Mouse (Mus musculus): Measurements from ENCODE around the gene Cbln3.
A peak's percentile ranks its signal among the peaks of the same experiment; 100 is the strongest.

The Cbln3 gene

DNA sequence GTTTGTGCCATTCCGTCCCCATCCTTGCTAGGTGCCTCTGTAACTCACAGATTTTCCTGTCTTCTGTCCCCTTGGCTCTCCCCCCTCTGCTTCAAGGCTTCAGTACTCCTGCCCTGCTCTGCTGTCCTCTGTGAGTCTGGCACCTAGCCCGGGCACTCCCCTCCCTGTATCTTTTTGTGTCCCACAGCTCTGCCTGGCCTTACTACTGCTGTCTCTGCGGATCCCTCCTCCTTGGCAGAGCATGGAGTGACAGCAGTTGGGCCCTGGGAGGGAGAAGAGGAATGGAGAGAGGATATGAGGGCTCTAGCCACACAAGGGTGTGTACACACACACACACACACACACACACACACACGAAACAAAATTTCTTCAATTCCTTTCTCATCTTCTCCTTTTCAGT lies at the start of gene Cbln3:
TSS of gene Cbln3 (minus strand) at position 227 of the 400 bp plus-strand sequence.
- DNase-seq, result peak; percentile 98 to 99

- DNase-seq, result peak; percentile 26 to 54
Observed at GRCm38 (mm10) chr14:55933586-55933985, 49.4 kb upstream of the Cbln3 start.

GRCm38 (mm10) chr14:55929263-55929997 lies 45.2 kb upstream of the Cbln3 start:
- DNase-seq, result no peak

DNA sequence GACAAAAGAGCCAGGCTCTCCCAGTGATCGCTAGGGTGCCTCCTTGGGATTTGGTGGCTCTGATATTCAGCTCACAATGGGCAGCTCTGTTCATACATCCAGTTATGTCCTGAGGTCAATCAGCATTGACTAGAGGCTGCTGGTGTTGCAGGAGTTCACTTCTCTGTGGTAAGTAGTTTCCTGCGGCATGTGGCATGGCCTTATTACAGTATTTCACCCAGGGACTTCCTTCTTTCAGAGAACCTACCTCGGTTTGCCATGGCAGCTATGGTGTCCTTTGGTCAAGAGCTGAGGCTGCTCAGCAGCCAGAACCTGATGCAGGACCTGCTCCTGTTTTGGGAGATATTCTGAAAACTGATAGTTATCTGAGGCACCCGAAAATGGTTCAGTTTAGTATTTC lies 42.7 kb upstream of the Cbln3 start:
- no peak for DNase-seq

GRCm38 (mm10) chr14:55922475-55923232 lies 38.5 kb upstream of the Cbln3 start:
- DNase-seq, result no peak

DNA sequence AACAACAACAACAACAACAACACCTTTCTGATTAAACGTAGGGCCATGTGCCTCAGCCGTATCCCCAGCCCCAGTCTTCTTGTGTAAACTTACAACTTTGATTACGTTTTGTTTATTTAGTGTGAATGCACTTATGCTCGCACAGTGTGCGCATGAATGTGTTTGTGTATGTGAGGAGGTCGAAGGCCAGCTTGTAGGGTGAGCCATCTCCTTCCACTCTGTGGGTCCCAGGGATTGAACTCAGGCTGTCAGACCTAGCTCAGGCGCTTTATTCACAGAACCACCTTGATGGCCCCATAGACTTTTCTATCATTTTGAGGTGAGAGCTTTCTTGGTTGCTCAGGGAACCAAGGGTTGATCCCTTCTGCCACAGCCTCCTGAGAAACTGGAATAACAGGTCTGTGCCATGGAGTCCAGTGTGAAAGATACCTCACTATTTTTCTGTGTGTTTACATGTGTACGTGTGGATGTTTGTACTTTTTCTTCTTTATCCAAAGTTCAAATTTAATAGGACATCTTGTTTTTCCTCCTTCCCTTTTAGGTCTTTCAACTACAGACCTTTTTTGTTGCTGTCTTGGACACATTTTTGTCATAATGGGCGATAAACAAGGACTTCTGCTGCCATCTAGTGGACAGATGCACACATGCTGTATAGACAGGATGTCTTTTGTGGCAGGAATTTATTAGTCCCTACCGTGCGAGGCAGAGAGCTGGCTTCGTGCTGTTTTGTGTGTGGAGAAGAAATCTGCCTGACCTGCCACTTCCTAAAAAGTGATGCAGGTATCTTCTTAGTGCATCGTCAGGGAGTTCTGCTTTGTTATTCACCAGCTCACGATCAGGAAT lies 34.3 kb upstream of the Cbln3 start:
- DNase-seq, result peak; percentile 88 to 91

DNA sequence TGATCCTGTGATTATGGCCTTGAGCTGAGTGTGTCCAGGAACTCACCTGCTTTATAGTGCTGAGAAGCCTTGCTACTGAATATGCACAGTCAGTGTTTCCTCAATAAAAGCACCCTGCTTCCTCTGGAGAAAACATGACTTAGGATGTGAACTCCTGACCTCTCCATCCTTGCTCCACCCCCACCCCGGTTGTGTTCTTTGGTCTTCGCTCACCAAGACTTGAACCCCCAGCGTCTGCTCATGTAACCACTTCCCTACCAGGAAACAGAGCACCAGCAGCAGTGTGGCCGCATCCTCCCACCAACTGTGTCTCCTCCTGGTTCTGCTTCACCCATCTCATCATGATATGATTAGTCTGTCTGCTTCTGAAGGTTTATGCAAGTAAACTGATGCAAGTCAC lies 29.2 kb upstream of the Cbln3 start:
- no peak for DNase-seq

- DNase-seq, result no peak
Observed at GRCm38 (mm10) chr14:55905518-55905917, 21.3 kb upstream of the Cbln3 start.

DNA sequence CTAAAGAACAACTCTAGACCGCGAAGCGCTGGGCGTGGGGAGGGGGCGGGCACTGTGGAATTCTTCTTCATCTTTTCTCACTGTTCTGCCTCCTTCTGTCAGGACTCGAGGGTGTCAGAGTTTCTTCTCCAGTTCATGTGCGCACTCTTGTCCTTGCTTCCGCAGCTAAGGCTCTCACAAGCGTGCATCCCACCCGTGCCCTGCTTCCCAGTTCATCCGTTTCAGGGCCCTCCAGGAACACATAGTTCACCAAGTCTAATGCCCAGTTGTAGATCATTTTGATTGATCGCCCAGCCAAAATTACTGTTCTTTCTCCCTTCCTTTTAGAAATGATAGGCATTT lies 16.2 kb upstream of the Cbln3 start:
- DNase-seq, result no peak

DNA sequence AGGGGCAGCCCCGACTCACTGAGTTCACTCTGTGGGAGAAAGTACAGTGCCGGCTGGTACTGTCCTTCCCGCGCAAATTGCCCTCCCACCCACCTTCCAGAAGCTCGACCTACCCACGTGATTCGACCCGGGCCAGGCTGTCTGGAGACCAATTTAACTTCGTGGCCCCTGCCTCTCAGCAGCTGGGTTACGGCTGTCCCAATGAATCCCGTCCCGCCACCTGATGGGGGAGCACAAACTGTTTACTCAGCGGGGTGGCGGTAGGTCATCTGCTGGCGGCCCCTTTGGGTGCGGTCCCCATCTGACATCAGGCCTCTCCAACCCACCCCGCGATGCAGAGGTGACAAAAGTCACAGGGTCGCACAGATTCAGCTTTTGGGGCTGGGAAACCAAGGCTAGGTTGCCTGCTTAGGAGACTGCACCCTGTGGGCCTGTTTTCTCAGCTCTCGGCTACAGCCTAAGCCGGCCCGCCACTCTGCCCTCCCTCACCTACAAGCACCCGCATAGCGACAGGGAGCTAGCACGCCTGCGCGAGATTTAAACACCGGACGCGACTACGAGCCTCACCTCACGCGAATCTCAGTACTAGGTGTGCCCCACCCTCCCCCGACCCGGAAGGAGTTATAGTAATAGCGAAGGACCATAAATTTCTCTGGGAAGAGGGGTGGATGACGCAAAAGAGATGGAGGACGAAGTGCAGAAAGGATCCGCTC lies 15.7 kb upstream of the Cbln3 start, which contains the start of gene Sdr39u1:
TSS of gene Sdr39u1 (minus strand) at position 593 of the 713 bp plus-strand sequence.
- DNase-seq, result peak; percentile 93 to 95

GRCm38 (mm10) chr14:55898947-55899346 lies 14.8 kb upstream of the Cbln3 start:
- peak in 1 of 2 experiments; percentile 44 for DNase-seq

DNA sequence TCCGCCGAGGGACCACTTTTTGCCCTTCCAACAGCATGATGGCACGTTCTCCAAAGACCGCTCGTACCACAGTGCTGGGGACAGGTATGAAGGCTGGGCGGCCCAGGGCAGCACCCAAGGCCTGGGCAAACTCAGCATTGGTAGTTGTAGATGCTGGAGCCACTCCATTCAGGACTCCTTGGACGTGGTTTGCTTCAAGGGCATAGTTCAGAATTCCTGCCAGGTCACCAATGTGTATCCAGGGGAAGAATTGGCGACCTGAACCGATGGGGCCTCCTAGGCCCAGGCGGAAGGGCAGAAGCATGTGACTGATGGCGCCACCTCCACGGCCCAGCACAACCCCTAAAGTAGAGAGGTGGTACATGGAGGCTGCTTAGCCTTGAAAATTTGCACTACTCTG lies 13.5 kb upstream of the Cbln3 start:
- DNase-seq, result peak in 1 of 2 experiments; percentile 28

DNA sequence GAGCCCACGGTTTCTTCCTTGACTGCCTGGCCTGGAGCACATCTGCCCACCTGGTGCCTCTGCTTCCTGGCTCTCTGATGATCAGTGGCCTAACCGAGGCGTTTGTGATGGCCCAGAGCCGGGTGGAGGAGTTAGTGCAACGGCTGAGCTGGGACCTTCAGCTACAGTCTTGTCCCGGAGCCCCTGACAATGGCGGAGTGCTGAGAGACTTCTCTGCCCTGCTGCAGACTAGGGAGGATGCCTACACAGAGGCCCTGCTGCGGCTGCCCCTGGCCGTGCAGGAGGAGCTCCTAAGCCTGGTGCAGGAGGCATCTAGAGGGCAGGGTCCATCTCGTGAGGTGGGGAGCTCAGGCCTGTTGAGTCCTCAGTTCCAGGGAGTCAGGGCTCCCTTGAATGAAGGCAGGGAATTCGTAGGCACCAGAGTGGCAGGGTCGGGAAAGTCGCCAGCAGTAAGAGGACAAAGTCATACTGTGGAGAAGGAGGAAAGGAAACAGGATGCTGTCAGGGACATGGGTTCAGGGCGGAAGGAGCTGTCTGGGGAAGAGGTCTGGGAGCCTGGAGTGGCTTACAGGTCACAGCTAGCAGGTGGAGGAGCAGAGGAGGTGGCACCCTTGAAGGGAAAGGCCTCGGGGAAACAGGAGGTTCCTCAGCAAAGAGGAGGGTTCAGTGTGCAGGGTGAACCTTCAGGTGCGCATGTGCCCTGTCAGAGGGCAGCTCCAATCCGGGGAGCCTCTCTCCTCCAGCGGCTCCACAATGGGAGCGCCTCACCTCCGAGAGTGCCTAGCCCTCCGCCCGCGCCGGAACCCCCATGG lies 2.6 kb upstream of the Cbln3 start:
- DNase-seq, result peak in 1 of 2 experiments; percentile 24

DNA sequence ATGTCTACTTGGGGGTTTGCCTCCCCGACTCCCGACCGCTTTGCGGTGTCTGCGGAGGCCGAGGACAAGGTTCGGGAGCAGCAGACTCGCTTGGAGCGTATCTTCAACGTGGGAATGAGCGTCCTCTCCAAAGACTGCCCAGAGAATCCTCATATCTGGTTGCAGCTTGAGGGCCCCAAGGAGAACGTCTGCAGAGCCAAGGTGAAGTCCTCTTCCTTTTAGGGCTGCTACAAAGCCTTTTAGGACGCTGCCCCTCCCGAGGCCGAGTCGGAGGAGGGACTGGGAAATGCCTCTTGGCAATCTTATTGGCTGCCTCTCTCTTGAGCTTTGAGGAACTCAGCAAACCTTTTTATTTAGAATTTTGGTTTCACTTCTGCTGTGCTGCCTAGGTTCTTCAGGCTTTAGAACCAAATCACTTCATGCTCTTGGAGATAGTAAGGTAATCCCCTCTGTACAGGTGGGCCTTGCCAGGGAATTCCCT lies 1.6 kb upstream of the Cbln3 start:
- peak in 1 of 2 experiments; percentile 54 for DNase-seq

DNA sequence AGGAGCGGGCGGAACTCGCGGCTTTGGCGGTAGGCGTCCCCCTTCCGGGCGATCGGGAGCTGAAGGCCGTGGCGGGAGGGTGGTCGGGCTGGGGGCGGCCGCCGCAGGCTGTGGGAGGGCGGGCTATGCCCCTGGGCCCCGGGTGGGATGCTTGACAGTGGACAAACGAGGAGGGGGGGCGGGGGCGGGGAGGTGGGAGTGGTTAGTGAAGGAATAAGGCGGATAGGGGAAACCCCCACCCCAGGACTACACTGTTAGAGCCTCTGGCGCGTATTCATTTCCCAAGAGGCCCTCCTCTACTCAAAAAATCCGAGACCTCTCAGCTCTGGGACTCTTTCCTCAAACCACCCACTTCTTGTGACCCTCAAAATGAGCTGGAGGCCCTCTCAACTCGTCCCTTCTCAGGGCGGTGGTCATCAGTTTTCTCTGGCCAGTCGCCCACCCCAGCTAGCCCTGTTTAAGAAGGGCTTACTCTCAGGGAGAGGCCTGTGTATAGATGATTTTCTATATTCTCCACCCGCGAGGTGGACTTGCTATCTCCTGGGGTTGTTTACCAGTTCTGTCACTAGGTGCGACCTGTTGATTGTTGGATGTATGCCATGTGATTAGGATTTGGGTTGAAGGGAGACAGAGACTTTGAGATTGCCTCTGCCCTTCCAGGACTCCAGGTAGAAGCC lies 1.1 kb upstream of the Cbln3 start:
- DNase-seq, result peak; percentile 74 to 80

DNA sequence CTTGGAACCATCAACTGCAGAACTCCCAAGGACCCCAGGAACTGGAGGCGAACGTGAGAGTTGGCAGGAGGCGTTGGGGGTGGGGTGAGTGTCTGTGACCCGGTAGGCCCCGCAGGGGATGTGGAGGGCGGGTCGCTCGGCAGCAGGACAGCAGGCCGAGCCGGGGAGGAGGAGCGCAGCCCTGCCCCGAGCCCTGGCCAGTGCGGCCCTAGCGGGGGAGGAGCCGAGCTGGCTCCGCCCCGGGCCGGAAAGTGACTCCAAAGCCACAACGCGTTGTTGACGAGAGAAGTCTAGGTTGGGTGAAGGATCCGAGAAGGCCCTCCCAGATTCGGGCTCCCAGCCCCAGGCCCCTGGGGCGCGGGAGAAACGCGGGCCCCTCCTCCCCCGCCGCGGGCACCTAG lies 521 bp upstream of the Cbln3 start, which contains the start of gene Khnyn:
TSS of gene Khnyn (plus strand) at position 235 of the 401 bp plus-strand sequence.
- DNase-seq, result peak; percentile 95 to 97

- no peak for DNase-seq
Observed at GRCm38 (mm10) chr14:55883663-55884062, 529 bp downstream of the Cbln3 start.

DNA sequence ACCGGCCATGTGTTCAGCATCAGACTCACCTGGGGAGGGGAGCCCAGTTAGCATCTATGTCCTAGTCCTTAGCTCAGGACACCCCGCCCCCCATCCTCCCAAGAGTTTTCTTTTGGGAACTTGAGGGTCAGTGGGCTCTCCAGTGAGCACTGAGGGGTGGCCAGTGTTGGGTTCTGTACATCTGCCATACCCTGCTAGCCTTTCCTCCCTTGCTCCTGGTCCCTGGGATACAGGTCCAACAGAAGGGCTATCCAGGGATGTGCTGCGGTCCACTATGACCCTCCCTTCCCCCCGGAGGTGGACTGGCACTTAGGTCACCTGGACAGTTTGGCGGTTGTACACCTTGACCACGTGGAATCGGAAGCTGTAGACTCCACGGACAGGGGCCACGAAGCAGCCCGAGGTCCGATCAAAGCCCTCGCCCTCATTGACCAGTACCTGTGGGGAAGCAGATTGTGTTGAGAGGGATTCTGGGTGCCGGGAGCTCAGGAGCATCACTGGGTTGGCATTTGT lies 987 bp downstream of the Cbln3 start:
- DNase-seq, result peak; percentile 54 to 59

DNA sequence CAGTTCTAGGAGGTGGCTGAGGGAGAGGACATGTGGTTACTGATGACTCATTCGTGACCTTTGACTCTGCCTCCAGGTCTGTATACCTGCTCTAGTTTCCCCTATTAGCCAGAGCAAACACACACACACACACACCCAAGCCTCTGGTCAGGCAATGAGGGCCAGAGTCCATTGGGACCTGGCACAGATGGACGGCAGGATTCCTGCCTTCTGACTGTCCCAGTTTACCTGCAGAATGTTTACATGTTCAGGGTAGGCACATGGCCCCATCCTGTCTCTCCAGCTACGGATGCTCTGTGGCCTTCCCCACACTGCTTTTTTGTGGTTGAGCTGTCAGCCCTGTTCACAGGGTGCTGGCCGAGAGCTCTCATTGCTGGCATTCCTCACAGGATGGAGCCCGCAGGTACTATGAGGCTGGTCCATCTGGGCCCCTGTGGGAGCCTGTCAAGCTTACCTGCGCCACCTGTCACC lies 2.0 kb downstream of the Cbln3 start:
- DNase-seq, result peak; percentile 89 to 93

- peak in 1 of 2 experiments; percentile 32 for DNase-seq
Observed at GRCm38 (mm10) chr14:55880982-55881381, 3.2 kb downstream of the Cbln3 start.
